Mouse (Mus musculus) embryonic facial prominence, embryonic 14.5 days (tissue): ENCODE measurements around the gene C2cd3. TPM values are rescaled to one million over a fixed set of nuclear protein-coding genes. Genes with fewer than 3 reads are reported as not detected.

Experiments used
- ATAC-seq: fragments of 200-750 bp; cut with Nextera tagmentation; 2 replicates; pipeline ENCODE4 v1.8.0; 2017; ENCODE audit warnings: low read depth, moderate number of reproducible peaks, moderate TSS enrichment
- DNase-seq: peaks from one replicate; pipeline ENCODE4 v3.0.0-alpha.2; 2015; ENCODE audit warnings: low spot score
- H3K27ac ChIP-seq: fragments of 300-500 bp; sonication (generic); replicated peaks from 2 replicates; pipeline ENCODE4 v1.5.1; 2014; ENCODE audit warnings: low read depth, mild to moderate bottlenecking, low read length, moderate library complexity
- H3K27me3 ChIP-seq: fragments of 300-500 bp; sonication (generic); replicated peaks from 2 replicates; pipeline ENCODE4 v1.6.1; 2014; ENCODE audit warnings: low read length; ENCODE audit not compliant: control insufficient read depth, insufficient read depth
- H3K36me3 ChIP-seq: fragments of 300-500 bp; sonication (generic); 2 replicates; pipeline ENCODE4 v1.6.1; 2014; ENCODE audit warnings: low read length, mixed read lengths; ENCODE audit not compliant: control insufficient read depth, insufficient read depth
- H3K4me1 ChIP-seq: fragments of 300-500 bp; sonication (generic); 2 replicates; pipeline ENCODE4 v1.6.1; 2014; ENCODE audit warnings: antibody characterized with exemption, low read length; ENCODE audit not compliant: control insufficient read depth, insufficient read depth
- H3K4me2 ChIP-seq: fragments of 300-500 bp; sonication (generic); 2 replicates; pipeline ENCODE4 v1.6.1; 2014; ENCODE audit warnings: low read depth, mild to moderate bottlenecking, low read length, moderate library complexity, mixed read lengths
- H3K4me3 ChIP-seq: fragments of 300-500 bp; sonication (generic); 2 replicates; pipeline ENCODE4 v1.5.1; 2014; ENCODE audit warnings: low read depth, mild to moderate bottlenecking, low read length
- H3K9ac ChIP-seq: fragments of 300-500 bp; sonication (generic); 2 replicates; pipeline ENCODE4 v1.6.1; 2014; ENCODE audit warnings: low read depth, mild to moderate bottlenecking, low read length, moderate library complexity, mixed read lengths
- H3K9me3 ChIP-seq: fragments of 300-500 bp; sonication (generic); 2 replicates; pipeline ENCODE4 v1.6.1; 2016; ENCODE audit warnings: low read length; ENCODE audit not compliant: control insufficient read depth
- WGBS: fragments of 180-500 bp; shearing (Covaris S2); extraction: QIAGEN DNeasy Blood & Tissue Kit; methylation state at CpG from one replicate; pipeline ENCODE4 v1.1.7; 2014; 5-methylcytosine and 5-hydroxymethylcytosine counted together
- polyA plus RNA-seq: library from polyadenylated mRNA; unstranded; fragments of >200 nt; fragmentation: Nextera tagmentation; extraction: Ambion mirVana; gene quantifications from 2 replicates; pipeline ENCODE4 v1.2.1, GENCODE M21; 2014

Gene C2cd3
- polyA plus RNA-seq, 1 experiment from 2014 or later, result 21.7 TPM

GRCm38 (mm10) chr7:100493484-100494414, 121.7 kb downstream of the C2cd3 start:
- H3K36me3 ChIP-seq, result peaks cover 4% of the 10 kb centered on the region; the same call in 1 of the 2 replicates
- DNase-seq (peak; percentile 93), ATAC-seq (peak; percentile 34)
- H3K4me2 ChIP-seq, result peak overlapping the region; percentile 91
- peaks cover 32% of the 10 kb centered on the region for H3K4me1 ChIP-seq
- peak overlapping the region; percentile 53 for H3K27ac ChIP-seq
- H3K4me3 ChIP-seq, result peak overlapping the region; percentile 47
- no peaks in the 10 kb centered on the region for H3K27me3 ChIP-seq
- H3K9me3 ChIP-seq, result no peaks in the 10 kb centered on the region
- H3K9ac ChIP-seq, result peak overlapping the region; percentile 62
- WGBS, result 32% methylated on average over 19 of the region's 19 CpGs

GRCm38 (mm10) chr7:100494415-100494831, 122.4 kb downstream of the C2cd3 start:
- peak overlapping the region; percentile 65; the same call in 1 of the 2 replicates for H3K27ac ChIP-seq
- peak overlapping the region; percentile 47 for H3K4me3 ChIP-seq
- H3K4me1 ChIP-seq, result peaks cover 32% of the 10 kb centered on the region
- no peak overlapping the region for H3K9ac ChIP-seq
- DNase-seq (no peak), ATAC-seq (no peak)
- peak overlapping the region; percentile 91 for H3K4me2 ChIP-seq
- no peaks in the 10 kb centered on the region for H3K9me3 ChIP-seq
- peaks cover 11% of the 10 kb centered on the region; the same call in 1 of the 2 replicates for H3K36me3 ChIP-seq
- 84% methylated on average over 7 of the region's 7 CpGs for WGBS
- no peaks in the 10 kb centered on the region for H3K27me3 ChIP-seq

GRCm38 (mm10) chr7:100495042-100495441, 123.0 kb downstream of the C2cd3 start:
- Histone ChIP-seq H3K27me3 (no peaks in the 10 kb centered on the region), H3K36me3 (peaks cover 15% of the 10 kb centered on the region; the same call in 1 of the 2 replicates), H3K9ac (peak overlapping the region; percentile 12; the same call in 1 of the 2 replicates), H3K4me2 (peak overlapping the region; percentile 91), H3K9me3 (no peaks in the 10 kb centered on the region), H3K27ac (peak overlapping the region; percentile 65), H3K4me3 (peak overlapping the region; percentile 47), H3K4me1 (peaks cover 32% of the 10 kb centered on the region)
- ATAC-seq (peak; percentile 1; the same call in 1 of the 2 replicates), DNase-seq (peak; percentile 52)
- 21% methylated on average over 8 of the region's 8 CpGs for WGBS

GRCm38 (mm10) chr7:100495581-100496251, 123.7 kb downstream of the C2cd3 start:
- ATAC-seq, result peak; percentile 73

GRCm38 (mm10) chr7:100496371-100496770, 124.3 kb downstream of the C2cd3 start:
- Histone ChIP-seq H3K4me3 (no peak overlapping the region), H3K9ac (no peak overlapping the region), H3K27me3 (no peaks in the 10 kb centered on the region), H3K4me2 (peak overlapping the region; percentile 91; the same call in 1 of the 2 replicates), H3K4me1 (peaks cover 32% of the 10 kb centered on the region), H3K9me3 (no peaks in the 10 kb centered on the region), H3K36me3 (peaks cover 15% of the 10 kb centered on the region; the same call in 1 of the 2 replicates), H3K27ac (peak overlapping the region; percentile 12; the same call in 1 of the 2 replicates)
- WGBS, result 67% methylated on average over 6 of the region's 6 CpGs
- ATAC-seq (no peak), DNase-seq (no peak)

More at GRCm38 (mm10) chr7:100495581-100496251, 123.7 kb downstream of the C2cd3 start:
- no peaks in the 10 kb centered on the region for H3K27me3 ChIP-seq
- H3K36me3 ChIP-seq, result peaks cover 15% of the 10 kb centered on the region; the same call in 1 of the 2 replicates
- H3K27ac ChIP-seq, result peak overlapping the region; percentile 65
- peak overlapping the region; percentile 91 for H3K4me2 ChIP-seq
- peak overlapping the region; percentile 47 for H3K4me3 ChIP-seq
- H3K4me1 ChIP-seq, result peaks cover 32% of the 10 kb centered on the region
- DNase-seq, result peak; percentile 88
- peak overlapping the region; percentile 50 for H3K9ac ChIP-seq
- 28% methylated on average over 11 of the region's 11 CpGs for WGBS
- H3K9me3 ChIP-seq, result no peaks in the 10 kb centered on the region

GRCm38 (mm10) chr7:100496791-100497190, 124.8 kb downstream of the C2cd3 start:
- WGBS, result 98% methylated on average over 9 of the region's 9 CpGs
- ATAC-seq (no peak), DNase-seq (no peak)
- Histone ChIP-seq H3K4me1 (peaks cover 32% of the 10 kb centered on the region), H3K4me2 (no peak overlapping the region), H3K27ac (no peak overlapping the region), H3K27me3 (no peaks in the 10 kb centered on the region), H3K36me3 (peaks cover 15% of the 10 kb centered on the region; the same call in 1 of the 2 replicates), H3K9me3 (no peaks in the 10 kb centered on the region), H3K4me3 (no peak overlapping the region), H3K9ac (no peak overlapping the region)

GRCm38 (mm10) chr7:100497402-100497801, 125.4 kb downstream of the C2cd3 start:
- H3K9me3 ChIP-seq, result no peaks in the 10 kb centered on the region
- ATAC-seq, result no peak
- 76% methylated on average over 4 of the region's 4 CpGs for WGBS

GRCm38 (mm10) chr7:100497982-100498381, 125.9 kb downstream of the C2cd3 start:
- Histone ChIP-seq H3K27me3 (no peaks in the 10 kb centered on the region), H3K4me2 (no peak overlapping the region), H3K4me1 (peaks cover 26% of the 10 kb centered on the region), H3K4me3 (no peak overlapping the region), H3K9me3 (no peaks in the 10 kb centered on the region), H3K9ac (no peak overlapping the region), H3K27ac (no peak overlapping the region), H3K36me3 (peaks cover 15% of the 10 kb centered on the region; the same call in 1 of the 2 replicates)
- DNase-seq (no peak), ATAC-seq (no peak)
- 92% methylated on average over 13 of the region's 13 CpGs for WGBS

More at GRCm38 (mm10) chr7:100497402-100497801, 125.4 kb downstream of the C2cd3 start:
- H3K9ac ChIP-seq, result no peak overlapping the region
- H3K4me3 ChIP-seq, result no peak overlapping the region
- no peak overlapping the region for H3K27ac ChIP-seq
- H3K4me2 ChIP-seq, result no peak overlapping the region
- no peak for DNase-seq
- H3K27me3 ChIP-seq, result no peaks in the 10 kb centered on the region
- peaks cover 32% of the 10 kb centered on the region for H3K4me1 ChIP-seq
- peaks cover 15% of the 10 kb centered on the region; the same call in 1 of the 2 replicates for H3K36me3 ChIP-seq
